Mouse (Mus musculus) liver, postnatal 0 days (tissue): Measurements from ENCODE around the gene Rpain. TPM values are rescaled to one million over a fixed set of nuclear protein-coding genes. Genes with fewer than 3 reads are reported as not detected.
A peak's percentile ranks its signal among the peaks of the same experiment; 100 is the strongest.

ENCODE experiments used
- ATAC-seq: fragments of 200-750 bp; cut with Nextera tagmentation; 2 replicates; pipeline ENCODE4 v1.8.0; 2017; ENCODE audit warnings: mild to moderate bottlenecking, moderate library complexity
- DNase-seq: peaks from one replicate; pipeline ENCODE4 v3.0.0-alpha.2; 2016
- H3K27ac ChIP-seq: fragments of 300-500 bp; sonication (generic); 2 replicates; pipeline ENCODE4 v1.5.1; 2014; ENCODE audit warnings: antibody characterized with exemption, moderate library complexity, mild to moderate bottlenecking, low read depth
- H3K27me3 ChIP-seq: fragments of 300-500 bp; sonication (generic); 2 replicates; pipeline ENCODE4 v1.6.1; 2014; ENCODE audit warnings: low read length, control low read depth, mixed read lengths; ENCODE audit not compliant: insufficient read depth
- H3K36me3 ChIP-seq: fragments of 300-500 bp; sonication (generic); replicated peaks from 2 replicates; pipeline ENCODE4 v1.6.1; 2014; ENCODE audit warnings: mild to moderate bottlenecking, control low read depth, low read length, moderate library complexity, mixed read lengths; ENCODE audit not compliant: insufficient read depth
- H3K4me1 ChIP-seq: fragments of 300-500 bp; sonication (generic); 2 replicates; pipeline ENCODE4 v1.6.1; 2014; ENCODE audit warnings: antibody characterized with exemption, mild to moderate bottlenecking, control low read depth; ENCODE audit not compliant: insufficient read depth
- H3K4me2 ChIP-seq: fragments of 300-500 bp; sonication (generic); 2 replicates; pipeline ENCODE4 v1.6.1; 2014; ENCODE audit warnings: low read depth, mild to moderate bottlenecking, low read length, moderate library complexity, mixed read lengths
- H3K4me3 ChIP-seq: fragments of 300-500 bp; sonication (generic); 2 replicates; pipeline ENCODE4 v1.5.1; 2014; ENCODE audit warnings: low read depth, low read length
- H3K9ac ChIP-seq: fragments of 300-500 bp; sonication (generic); replicated peaks from 2 replicates; pipeline ENCODE4 v1.6.1; 2014; ENCODE audit warnings: mild to moderate bottlenecking, moderate library complexity
- H3K9me3 ChIP-seq: fragments of 300-500 bp; sonication (generic); 2 replicates; pipeline ENCODE4 v1.6.1; 2016; ENCODE audit warnings: mild to moderate bottlenecking, control low read depth, low read length, mixed read lengths
- CTCF ChIP-seq: sonication (generic); IDR thresholded peaks from 2 replicates; pipeline ENCODE4 v1.5.1; 2016; ENCODE audit warnings: antibody characterized with exemption, low read depth
- EP300 ChIP-seq: IDR thresholded peaks from 2 replicates; pipeline ENCODE4 v1.6.1; 2016; ENCODE audit warnings: antibody characterized with exemption, low read depth, mild to moderate bottlenecking
- WGBS: fragments of 180-500 bp; shearing (Covaris S2); extraction: QIAGEN DNeasy Blood & Tissue Kit; methylation state at CpG from one replicate; pipeline ENCODE4 v1.1.7; 2014; ENCODE audit not compliant: insufficient replicate concordance; 5-methylcytosine and 5-hydroxymethylcytosine counted together
- polyA plus RNA-seq: library from polyadenylated mRNA; unstranded; fragments of >200 nt; fragmentation: Nextera tagmentation; extraction: Ambion mirVana; gene quantifications from 2 replicates; pipeline ENCODE4 v1.2.1, GENCODE M21; 2015

The Rpain gene
- polyA plus RNA-seq, 1 experiment from 2014 or later = 51.7 TPM

- H3K9ac ChIP-seq = no peak overlapping the region
Measured at GRCm38 (mm10) chr11:70972586-70972985, 2.6 kb downstream of the Rpain start.

DNA sequence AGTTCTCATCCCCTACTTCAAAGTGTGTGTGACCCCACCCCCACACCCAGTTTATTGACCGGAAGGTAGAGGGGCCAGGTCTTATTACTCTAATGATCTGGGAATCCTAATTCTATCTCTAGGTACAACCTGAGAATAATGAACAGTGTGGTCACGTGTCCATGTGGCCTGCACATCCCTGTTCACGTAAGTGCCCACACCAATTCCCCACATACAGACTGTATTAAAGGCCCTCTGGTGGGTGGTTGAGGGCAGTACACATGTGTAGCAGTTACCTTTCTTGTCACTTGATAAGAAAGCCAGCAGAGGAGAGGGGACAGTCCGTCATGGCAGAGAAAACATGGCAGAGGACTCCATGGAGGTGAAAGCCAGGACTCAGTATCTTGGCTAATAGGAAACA, 3.9 kb downstream of the Rpain start:
- ATAC-seq (no peak), DNase-seq (peak; percentile 25)
- peaks cover 64% of the 10 kb centered on the region for H3K36me3 ChIP-seq
- no peaks in the 10 kb centered on the region for H3K9me3 ChIP-seq
- H3K4me2 ChIP-seq = no peak overlapping the region
- no peak overlapping the region for H3K9ac ChIP-seq
- 0 out of 2 replicates have a peak, but pooled peaks cover 11% of the 10 kb centered on the region for H3K4me1 ChIP-seq
- no peak overlapping the region for H3K4me3 ChIP-seq
- no peak overlapping the region for H3K27ac ChIP-seq
- TF ChIP-seq CTCF (peak; percentile 64), EP300 (no peak)
- WGBS = 66% methylated on average over 4 of the region's 4 CpGs
- H3K27me3 ChIP-seq = no peaks in the 10 kb centered on the region

More at GRCm38 (mm10) chr11:70972586-70972985, 2.6 kb downstream of the Rpain start:
- TF ChIP-seq EP300 (no peak), CTCF (no peak)
- Histone ChIP-seq H3K27ac (no peak overlapping the region), H3K9me3 (no peaks in the 10 kb centered on the region), H3K27me3 (no peaks in the 10 kb centered on the region), H3K4me3 (no peak overlapping the region), H3K4me2 (0 out of 2 replicates have a peak overlapping the region, but pooled peaks have one; percentile 79), H3K36me3 (peaks cover 50% of the 10 kb centered on the region), H3K4me1 (peaks cover 20% of the 10 kb centered on the region)
- ATAC-seq (no peak), DNase-seq (no peak)
- WGBS = 58% methylated on average over 1 of the region's 1 CpGs

- H3K4me1 ChIP-seq = 0 out of 2 replicates have a peak, but pooled peaks cover 8% of the 10 kb centered on the region
- no peak overlapping the region for H3K4me3 ChIP-seq
- H3K27ac ChIP-seq = no peak overlapping the region
- TF ChIP-seq CTCF (no peak), EP300 (no peak)
- no peak overlapping the region for H3K4me2 ChIP-seq
- no peak for ATAC-seq
- H3K9me3 ChIP-seq = no peaks in the 10 kb centered on the region
- WGBS = 62% methylated on average over 2 of the region's 2 CpGs
- H3K27me3 ChIP-seq = no peaks in the 10 kb centered on the region
- H3K36me3 ChIP-seq = peaks cover 73% of the 10 kb centered on the region
- no peak overlapping the region for H3K9ac ChIP-seq
- DNase-seq = no peak
Measured at GRCm38 (mm10) chr11:70975193-70975592, 5.2 kb downstream of the Rpain start.

DNA sequence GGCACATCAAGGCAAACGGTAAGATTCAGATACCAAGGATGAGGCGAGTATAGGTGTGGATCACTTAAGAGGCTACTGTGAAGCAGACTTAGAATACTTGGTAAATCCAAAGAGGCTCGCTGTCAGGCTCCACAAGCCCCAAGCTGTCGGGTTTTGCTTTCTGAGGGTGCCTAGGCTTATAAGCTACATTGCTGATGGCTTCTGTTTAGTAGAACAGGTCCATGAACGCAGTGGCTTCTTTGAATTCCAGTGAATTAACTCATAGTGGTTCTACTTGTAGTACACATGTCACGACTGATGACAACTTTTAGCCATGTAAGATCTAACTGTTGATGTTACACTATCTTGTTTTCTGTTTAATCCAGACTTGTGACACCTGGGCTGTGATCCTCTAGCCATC, 7.3 kb downstream of the Rpain start:
- no peak for ATAC-seq
- H3K27me3 ChIP-seq = no peaks in the 10 kb centered on the region
- no peak overlapping the region for H3K27ac ChIP-seq
- no peak overlapping the region for H3K4me3 ChIP-seq
- DNase-seq = no peak
- H3K9ac ChIP-seq = no peak overlapping the region
- no peak for TF ChIP-seq EP300
- H3K9me3 ChIP-seq = no peaks in the 10 kb centered on the region
- peaks cover 10% of the 10 kb centered on the region for H3K4me1 ChIP-seq
- H3K4me2 ChIP-seq = no peak overlapping the region
- H3K36me3 ChIP-seq = peaks cover 83% of the 10 kb centered on the region
- WGBS = 87% methylated on average over 6 of the region's 6 CpGs

DNA sequence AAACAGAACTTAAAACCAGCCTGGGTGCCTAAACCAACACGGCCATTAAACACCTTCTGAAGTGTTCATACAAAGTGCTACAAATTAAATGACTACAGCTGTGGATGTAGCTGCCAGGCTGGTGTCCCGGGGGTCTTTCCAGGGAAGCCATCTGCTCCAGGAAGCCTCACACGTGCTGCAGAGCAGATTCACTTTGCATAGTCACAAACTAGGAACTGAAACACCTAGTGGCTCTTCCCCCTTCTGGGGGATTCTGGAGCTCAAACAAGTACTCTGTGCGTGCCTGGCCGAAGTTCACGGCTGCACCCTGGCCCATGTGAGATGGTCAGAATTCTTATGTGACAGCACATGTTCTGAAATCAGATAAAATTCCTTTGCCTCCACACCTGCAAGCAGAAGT, 10.2 kb downstream of the Rpain start:
- no peaks in the 10 kb centered on the region for H3K9me3 ChIP-seq
- 82% methylated on average over 6 of the region's 6 CpGs for WGBS
- H3K4me2 ChIP-seq = no peak overlapping the region
- no peak overlapping the region for H3K4me3 ChIP-seq
- no peaks in the 10 kb centered on the region for H3K27me3 ChIP-seq
- no peak for TF ChIP-seq CTCF
- no peak for TF ChIP-seq EP300
- H3K36me3 ChIP-seq = peaks cover 61% of the 10 kb centered on the region
- peaks cover 10% of the 10 kb centered on the region for H3K4me1 ChIP-seq
- H3K27ac ChIP-seq = no peak overlapping the region
- DNase-seq (no peak), ATAC-seq (no peak)
- no peak overlapping the region for H3K9ac ChIP-seq

GRCm38 (mm10) chr11:70980751-70981510, 10.9 kb downstream of the Rpain start:
- 0 out of 2 replicates have a peak overlapping the region, but pooled peaks have one; percentile 91 for H3K4me3 ChIP-seq
- H3K9ac ChIP-seq = no peak overlapping the region
- no peaks in the 10 kb centered on the region for H3K27me3 ChIP-seq
- TF ChIP-seq CTCF (no peak), EP300 (no peak)
- DNase-seq (no peak), ATAC-seq (no peak)
- H3K4me2 ChIP-seq = peak overlapping the region; percentile 97
- H3K9me3 ChIP-seq = no peaks in the 10 kb centered on the region
- peaks cover 60% of the 10 kb centered on the region for H3K36me3 ChIP-seq
- 82% methylated on average over 14 of the region's 14 CpGs for WGBS
- H3K4me1 ChIP-seq = peaks cover 10% of the 10 kb centered on the region
- no peak overlapping the region for H3K27ac ChIP-seq
